Mouse (Mus musculus): ENCODE measurements around the gene Ptp4a2.

Ptp4a2 gene

GRCm38 (mm10) chr4:129803368-129803767 is 7.7 kb upstream of the Ptp4a2 start:
- DNase-seq: no peak

GRCm38 (mm10) chr4:129805059-129805458 is 6.0 kb upstream of the Ptp4a2 start:
- no peak for DNase-seq

- DNase-seq: no peak
Observed at GRCm38 (mm10) chr4:129811605-129812468, 818 bp downstream of the Ptp4a2 start.

- peak; percentile 29 to 31 for DNase-seq
Observed at GRCm38 (mm10) chr4:129817591-129817990, 6.6 kb downstream of the Ptp4a2 start.

GRCm38 (mm10) chr4:129818506-129819195 is 7.6 kb downstream of the Ptp4a2 start:
- peak in 1 of 2 experiments; percentile 22 for DNase-seq

GRCm38 (mm10) chr4:129819712-129820336 is 8.8 kb downstream of the Ptp4a2 start:
- peak; percentile 91 to 95 for DNase-seq

GRCm38 (mm10) chr4:129820417-129821086 is 9.5 kb downstream of the Ptp4a2 start:
- DNase-seq: peak; percentile 72 to 76

- DNase-seq: peak in 1 of 2 experiments; percentile 10
Observed at GRCm38 (mm10) chr4:129821087-129821616, 10.1 kb downstream of the Ptp4a2 start.

- DNase-seq: no peak
Observed at GRCm38 (mm10) chr4:129822324-129822723, 11.3 kb downstream of the Ptp4a2 start.

GRCm38 (mm10) chr4:129823216-129823810 is 12.3 kb downstream of the Ptp4a2 start:
- no peak for DNase-seq

- DNase-seq: no peak
Observed at GRCm38 (mm10) chr4:129827611-129828010, 16.6 kb downstream of the Ptp4a2 start.

GRCm38 (mm10) chr4:129828081-129828480 is 17.1 kb downstream of the Ptp4a2 start:
- DNase-seq: no peak

GRCm38 (mm10) chr4:129829799-129830198 is 18.8 kb downstream of the Ptp4a2 start:
- no peak for DNase-seq

- no peak for DNase-seq
Observed at GRCm38 (mm10) chr4:129830343-129830944, 19.4 kb downstream of the Ptp4a2 start.

- DNase-seq: no peak
Observed at GRCm38 (mm10) chr4:129834581-129834980, 23.6 kb downstream of the Ptp4a2 start.

GRCm38 (mm10) chr4:129835296-129835695 is 24.3 kb downstream of the Ptp4a2 start:
- DNase-seq: no peak

GRCm38 (mm10) chr4:129839866-129840555 is 29.0 kb downstream of the Ptp4a2 start:
- no peak for DNase-seq

- no peak for DNase-seq
Observed at GRCm38 (mm10) chr4:129846823-129847222, 35.8 kb downstream of the Ptp4a2 start.

- DNase-seq: no peak
Observed at GRCm38 (mm10) chr4:129850491-129850890, 39.5 kb downstream of the Ptp4a2 start.

GRCm38 (mm10) chr4:129851861-129852260 is 40.8 kb downstream of the Ptp4a2 start:
- no peak for DNase-seq

GRCm38 (mm10) chr4:129853053-129853452 is 42.0 kb downstream of the Ptp4a2 start:
- DNase-seq: no peak
